Mouse (Mus musculus) heart, embryonic 12.5 days (tissue): ENCODE data around the gene Rfwd3. TPM values are rescaled to one million over a fixed set of nuclear protein-coding genes. Genes with fewer than 3 reads are reported as not detected.
"Not testable (repeated sequence)": the region's sequence is repeated elsewhere in the genome, so short reads cannot be mapped to it uniquely, and the experiment has no call there.

ENCODE experiments used
- ATAC-seq: fragments of 200-750 bp; cut with Nextera tagmentation; 2 replicates; pipeline ENCODE4 v1.8.0; 2017; ENCODE audit warnings: moderate TSS enrichment, moderate library complexity; ENCODE audit not compliant: insufficient number of reproducible peaks, low FRiP score
- H3K27ac ChIP-seq: fragments of 300-500 bp; sonication (generic); 2 replicates; pipeline ENCODE4 v1.5.1; 2016; ENCODE audit warnings: mild to moderate bottlenecking, moderate library complexity; ENCODE audit not compliant: poor library complexity, severe bottlenecking
- H3K27me3 ChIP-seq: fragments of 300-500 bp; sonication (generic); replicated peaks from 2 replicates; pipeline ENCODE4 v1.6.1; 2016; ENCODE audit warnings: mild to moderate bottlenecking, moderate library complexity
- H3K36me3 ChIP-seq: fragments of 300-500 bp; sonication (generic); 2 replicates; pipeline ENCODE4 v1.6.1; 2016; ENCODE audit warnings: mild to moderate bottlenecking, moderate library complexity
- H3K4me1 ChIP-seq: fragments of 300-500 bp; sonication (generic); replicated peaks from 2 replicates; pipeline ENCODE4 v1.6.1; 2016; ENCODE audit warnings: mild to moderate bottlenecking
- H3K4me2 ChIP-seq: fragments of 300-500 bp; sonication (generic); 2 replicates; pipeline ENCODE4 v1.6.1; 2016; ENCODE audit warnings: mild to moderate bottlenecking, moderate library complexity
- H3K4me3 ChIP-seq: fragments of 300-500 bp; sonication (generic); 2 replicates; pipeline ENCODE4 v1.5.1; 2016; ENCODE audit warnings: mild to moderate bottlenecking
- H3K9ac ChIP-seq: fragments of 300-500 bp; sonication (generic); 2 replicates; pipeline ENCODE4 v1.6.1; 2016; ENCODE audit warnings: mild to moderate bottlenecking, moderate library complexity
- H3K9me3 ChIP-seq: fragments of 300-500 bp; sonication (generic); replicated peaks from 2 replicates; pipeline ENCODE4 v1.6.1; 2016; ENCODE audit warnings: mild to moderate bottlenecking, moderate library complexity
- WGBS: fragments of 180-500 bp; shearing (Covaris S2); methylation state at CpG from one replicate; pipeline ENCODE4 v1.1.7; 2016; 5-methylcytosine and 5-hydroxymethylcytosine counted together
- polyA plus RNA-seq: library from polyadenylated mRNA; unstranded; fragments of >200 nt; fragmentation: Nextera tagmentation; extraction: Ambion mirVana; gene quantifications from 2 replicates; pipeline ENCODE4 v1.2.1, GENCODE M21; 2016

The Rfwd3 gene
- 45.1 and 48.0 TPM in 2 replicates for polyA plus RNA-seq

- H3K9ac ChIP-seq, result peak within 1 kb of the TSS; percentile 91
- peak; percentile 99 for ATAC-seq
- WGBS, result under 1% methylated on average over 54 of the region's 67 CpGs
Measured at GRCm38 (mm10) chr8:111299821-111300568, at the start of gene Rfwd3. Rfwd3 (minus strand) TSS chr8:111300222.

GRCm38 (mm10) chr8:111343225-111343624 is 43.2 kb upstream of the Rfwd3 start:
- Histone ChIP-seq H3K9me3 (no peaks in the 10 kb centered on the region), H3K4me3 (no peak overlapping the region), H3K27me3 (peaks cover 9% of the 10 kb centered on the region), H3K9ac (no peak overlapping the region), H3K4me1 (no peaks in the 10 kb centered on the region), H3K27ac (no peak overlapping the region), H3K4me2 (no peak overlapping the region), H3K36me3 (no peaks in the 10 kb centered on the region)
- 10% methylated on average over 5 of the region's 5 CpGs for WGBS
- no peak for ATAC-seq

More at GRCm38 (mm10) chr8:111299821-111300568, at the start of gene Rfwd3:
- H3K4me2 ChIP-seq, result peak within 1 kb of the TSS; percentile 74
- no peaks in the 10 kb centered on the region for H3K9me3 ChIP-seq
- H3K27ac ChIP-seq, result peak within 1 kb of the TSS; percentile 93
- H3K4me1 ChIP-seq, result peaks cover 12% of the 10 kb centered on the region
- H3K27me3 ChIP-seq, result no peaks in the 10 kb centered on the region
- peaks cover 14% of the 10 kb centered on the region for H3K36me3 ChIP-seq
- peak within 1 kb of the TSS; percentile 84 for H3K4me3 ChIP-seq

GRCm38 (mm10) chr8:111340186-111340585 is 40.2 kb upstream of the Rfwd3 start:
- no peaks in the 10 kb centered on the region for H3K9me3 ChIP-seq
- H3K4me3 ChIP-seq, result no peak overlapping the region
- no peak overlapping the region for H3K4me2 ChIP-seq
- H3K4me1 ChIP-seq, result no peaks in the 10 kb centered on the region
- H3K27me3 ChIP-seq, result peaks cover 9% of the 10 kb centered on the region
- no peak overlapping the region for H3K27ac ChIP-seq
- no peak overlapping the region for H3K9ac ChIP-seq
- no peaks in the 10 kb centered on the region for H3K36me3 ChIP-seq
- ATAC-seq, result no peak
- 62% methylated on average over 3 of the region's 3 CpGs for WGBS

GRCm38 (mm10) chr8:111338370-111339208 is 38.6 kb upstream of the Rfwd3 start:
- ATAC-seq, result no peak
- H3K36me3 ChIP-seq, result no peaks in the 10 kb centered on the region
- H3K27me3 ChIP-seq, result peaks cover 9% of the 10 kb centered on the region
- H3K9me3 ChIP-seq, result no peaks in the 10 kb centered on the region
- WGBS, result 44% methylated on average over 12 of the region's 12 CpGs
- peak overlapping the region; percentile 48 for H3K4me3 ChIP-seq
- no peaks in the 10 kb centered on the region for H3K4me1 ChIP-seq
- H3K27ac ChIP-seq, result no peak overlapping the region
- H3K9ac ChIP-seq, result no peak overlapping the region
- peak overlapping the region; percentile 79 for H3K4me2 ChIP-seq

GRCm38 (mm10) chr8:111337890-111338347 is 37.9 kb upstream of the Rfwd3 start, which contains the start of gene Mlkl:
Mlkl (minus strand) TSS chr8:111338177.
- peak; percentile 64; the same call in 1 of the 2 replicates for ATAC-seq
- no peaks in the 10 kb centered on the region for H3K9me3 ChIP-seq
- H3K4me3 ChIP-seq, result peak within 1 kb of the TSS; percentile 48
- H3K4me2 ChIP-seq, result peak within 1 kb of the TSS; percentile 79
- no peak within 1 kb of the TSS for H3K27ac ChIP-seq
- H3K27me3 ChIP-seq, result peaks cover 9% of the 10 kb centered on the region
- peak within 1 kb of the TSS; percentile 16 for H3K9ac ChIP-seq
- WGBS, result under 1% methylated on average over 29 of the region's 29 CpGs
- H3K36me3 ChIP-seq, result no peaks in the 10 kb centered on the region
- no peaks in the 10 kb centered on the region for H3K4me1 ChIP-seq

GRCm38 (mm10) chr8:111337311-111337889 is 37.4 kb upstream of the Rfwd3 start:
- Histone ChIP-seq H3K4me1 (no peaks in the 10 kb centered on the region), H3K4me2 (peak overlapping the region; percentile 79), H3K4me3 (peak overlapping the region; percentile 48), H3K27me3 (peaks cover 9% of the 10 kb centered on the region), H3K27ac (no peak overlapping the region), H3K9ac (peak overlapping the region; percentile 16), H3K9me3 (no peaks in the 10 kb centered on the region), H3K36me3 (no peaks in the 10 kb centered on the region)
- 23% methylated on average over 17 of the region's 17 CpGs for WGBS
- ATAC-seq, result no peak

GRCm38 (mm10) chr8:111336692-111337091 is 36.7 kb upstream of the Rfwd3 start:
- no peak overlapping the region for H3K9ac ChIP-seq
- H3K27me3 ChIP-seq, result peaks cover 9% of the 10 kb centered on the region
- no peaks in the 10 kb centered on the region for H3K9me3 ChIP-seq
- no peak for ATAC-seq
- no peaks in the 10 kb centered on the region for H3K36me3 ChIP-seq
- 74% methylated on average over 4 of the region's 4 CpGs for WGBS
- H3K27ac ChIP-seq, result no peak overlapping the region
- H3K4me1 ChIP-seq, result no peaks in the 10 kb centered on the region
- H3K4me2 ChIP-seq, result no peak overlapping the region
- H3K4me3 ChIP-seq, result no peak overlapping the region

- 74% methylated on average over 6 of the region's 6 CpGs for WGBS
- no peaks in the 10 kb centered on the region for H3K4me1 ChIP-seq
- H3K9ac ChIP-seq, result no peak overlapping the region
- no peaks in the 10 kb centered on the region for H3K36me3 ChIP-seq
- ATAC-seq, result no peak
- 0 out of 2 replicates have a peak, but pooled peaks cover 2% of the 10 kb centered on the region for H3K9me3 ChIP-seq
- H3K4me3 ChIP-seq, result no peak overlapping the region
- no peak overlapping the region for H3K4me2 ChIP-seq
- no peaks in the 10 kb centered on the region for H3K27me3 ChIP-seq
- H3K27ac ChIP-seq, result no peak overlapping the region
Measured at GRCm38 (mm10) chr8:111325222-111325790, 25.3 kb upstream of the Rfwd3 start.

- no peak overlapping the region for H3K27ac ChIP-seq
- no peak for ATAC-seq
- H3K4me1 ChIP-seq, result no peaks in the 10 kb centered on the region
- WGBS, result 87% methylated on average over 12 of the region's 12 CpGs
- no peak overlapping the region for H3K4me2 ChIP-seq
- peaks cover 7% of the 10 kb centered on the region; the same call in 1 of the 2 replicates for H3K27me3 ChIP-seq
- H3K9me3 ChIP-seq, result no peaks in the 10 kb centered on the region
- no peak overlapping the region for H3K9ac ChIP-seq
- H3K4me3 ChIP-seq, result no peak overlapping the region
- no peaks in the 10 kb centered on the region for H3K36me3 ChIP-seq
Measured at GRCm38 (mm10) chr8:111314729-111315128, 14.7 kb upstream of the Rfwd3 start.

- not testable (repeated sequence) for H3K36me3 ChIP-seq, H3K27me3 ChIP-seq, H3K9ac ChIP-seq, H3K4me3 ChIP-seq, H3K4me1 ChIP-seq, H3K4me2 ChIP-seq, ATAC-seq, H3K27ac ChIP-seq, H3K9me3 ChIP-seq
- 91% methylated on average over 6 of the region's 6 CpGs for WGBS
Measured at GRCm38 (mm10) chr8:111313961-111314360, 13.9 kb upstream of the Rfwd3 start.
